Mouse (Mus musculus) myocyte (in vitro differentiated cells): ENCODE data around the gene Rbbp4.

Source experiments
- TCF12 ChIP-seq: IDR thresholded peaks from one replicate; pipeline ENCODE4 v1.6.1; 2011; ENCODE audit warnings: mild to moderate bottlenecking, control low read depth; ENCODE audit not compliant: poor library complexity, insufficient read depth, severe bottlenecking
- USF1 ChIP-seq: IDR thresholded peaks from one replicate; pipeline ENCODE4 v1.6.1; 2011; ENCODE audit warnings: low read depth, mild to moderate bottlenecking, control low read depth, moderate library complexity

DNA sequence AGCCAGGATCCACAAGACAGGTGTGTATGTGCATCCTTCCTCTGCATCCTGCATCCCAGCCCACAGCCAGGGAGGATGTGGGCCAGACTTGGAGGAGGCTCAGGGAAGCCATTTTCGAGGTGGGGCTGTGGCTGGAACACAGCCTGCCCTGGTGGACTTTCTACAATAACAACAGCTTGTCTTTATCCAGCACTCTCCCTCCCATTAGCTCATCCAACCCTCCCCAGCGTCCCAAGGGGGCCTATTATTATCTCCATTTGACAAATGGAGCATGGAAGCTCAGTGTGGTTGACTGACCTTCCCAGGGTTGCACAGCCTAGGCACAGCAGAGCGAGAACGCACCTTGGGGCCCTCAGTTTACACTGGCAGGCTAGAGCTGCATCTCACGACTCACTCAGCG, 74.5 kb downstream of the Rbbp4 start:
- TF ChIP-seq TCF12 (no peak), USF1 (no peak)
